Mouse (Mus musculus): Measurements from ENCODE around the gene Cacng6.
A peak's percentile ranks its signal among the peaks of the same experiment; 100 is the strongest.
"Not testable (repeated sequence)": the region's sequence is repeated elsewhere in the genome, so short reads cannot be mapped to it uniquely, and the experiment has no call there.

The Cacng6 gene

DNA sequence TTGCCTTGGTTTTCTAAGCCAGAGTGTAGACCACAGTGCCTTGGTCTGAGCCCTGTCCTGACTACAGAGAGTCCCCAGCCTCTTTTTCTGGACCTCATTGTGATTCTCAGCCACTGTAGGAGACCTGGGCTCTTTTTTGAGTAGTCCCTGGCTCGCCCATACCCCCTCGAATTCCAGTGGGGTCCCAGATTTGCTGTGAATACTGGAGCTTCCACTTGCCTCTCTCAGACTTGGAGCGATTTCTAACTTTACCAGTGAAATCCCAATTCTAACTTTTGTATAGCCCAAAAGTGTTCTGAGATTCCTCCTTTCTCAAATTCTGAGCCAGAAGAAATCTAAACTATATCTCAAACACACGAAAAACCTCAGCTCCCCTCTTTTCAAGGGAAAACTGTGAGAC is at the start of gene Cacng6:
Gene Cacng6, plus strand, starts transcription at position 301 of the 400 bp plus-strand sequence.
- no peak for DNase-seq

DNA sequence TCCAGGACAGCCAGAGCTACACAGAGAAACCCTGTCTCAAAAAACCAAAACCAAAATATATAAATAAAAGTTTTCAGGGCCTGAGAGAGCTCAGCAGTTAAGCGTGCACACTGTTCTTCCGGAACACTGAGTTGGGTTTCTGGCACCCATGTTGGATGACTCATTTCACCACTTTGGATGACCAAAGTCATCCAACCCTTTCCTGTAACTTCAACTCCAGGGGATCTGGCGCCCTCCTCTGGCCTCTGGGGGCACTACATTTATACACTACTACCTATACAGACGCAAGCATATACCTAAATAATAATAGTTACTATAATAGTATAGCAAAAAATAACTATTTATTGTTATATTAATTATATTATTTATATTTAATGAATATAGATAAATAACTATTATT is 47.2 kb upstream of the Cacng6 start:
- peak; percentile 55 to 63 for DNase-seq

DNA sequence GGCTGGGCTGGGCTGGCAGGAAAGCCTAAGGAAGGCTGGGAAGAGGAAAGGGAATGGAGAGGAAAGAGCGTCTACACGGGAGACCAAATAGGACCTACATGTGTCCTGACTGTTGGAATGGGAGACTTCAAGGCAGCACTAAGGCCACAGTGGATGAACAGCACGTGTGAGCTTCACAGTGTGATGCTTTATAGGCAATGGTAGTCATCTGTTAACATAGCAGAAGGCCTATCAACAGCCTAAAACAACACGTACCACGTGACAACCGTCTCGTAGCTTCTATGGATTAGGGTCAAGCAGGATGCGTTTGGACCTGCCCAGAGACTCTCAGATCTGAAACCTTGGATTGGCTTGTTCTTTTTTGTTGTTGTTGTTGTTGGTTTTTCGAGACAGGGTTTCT is 41.9 kb upstream of the Cacng6 start:
- DNase-seq: no peak

DNA sequence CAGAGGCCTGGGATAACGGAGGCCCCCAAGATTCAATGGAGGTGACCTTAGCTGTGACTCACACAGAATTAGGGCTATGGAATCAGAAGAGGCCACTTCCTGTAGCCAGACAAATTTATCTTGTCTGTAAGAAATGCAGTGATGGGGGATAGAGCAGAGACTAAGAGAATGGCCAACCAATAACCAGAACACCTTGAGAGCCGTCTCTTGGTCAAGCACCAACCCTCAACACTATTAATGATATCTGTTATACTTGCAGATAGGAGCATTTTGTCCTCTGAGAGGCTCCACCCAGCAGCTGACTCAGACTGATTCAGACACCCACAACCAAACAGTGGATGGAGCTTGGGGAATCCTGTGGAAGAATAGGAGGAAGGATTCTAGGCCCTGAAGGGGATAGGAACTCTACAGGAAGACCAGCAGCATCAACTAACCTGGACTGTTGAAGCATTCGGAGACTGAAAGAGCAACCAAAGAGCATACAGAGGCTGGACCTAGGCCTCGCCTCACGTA is 39.1 kb upstream of the Cacng6 start:
- DNase-seq: no peak

DNA sequence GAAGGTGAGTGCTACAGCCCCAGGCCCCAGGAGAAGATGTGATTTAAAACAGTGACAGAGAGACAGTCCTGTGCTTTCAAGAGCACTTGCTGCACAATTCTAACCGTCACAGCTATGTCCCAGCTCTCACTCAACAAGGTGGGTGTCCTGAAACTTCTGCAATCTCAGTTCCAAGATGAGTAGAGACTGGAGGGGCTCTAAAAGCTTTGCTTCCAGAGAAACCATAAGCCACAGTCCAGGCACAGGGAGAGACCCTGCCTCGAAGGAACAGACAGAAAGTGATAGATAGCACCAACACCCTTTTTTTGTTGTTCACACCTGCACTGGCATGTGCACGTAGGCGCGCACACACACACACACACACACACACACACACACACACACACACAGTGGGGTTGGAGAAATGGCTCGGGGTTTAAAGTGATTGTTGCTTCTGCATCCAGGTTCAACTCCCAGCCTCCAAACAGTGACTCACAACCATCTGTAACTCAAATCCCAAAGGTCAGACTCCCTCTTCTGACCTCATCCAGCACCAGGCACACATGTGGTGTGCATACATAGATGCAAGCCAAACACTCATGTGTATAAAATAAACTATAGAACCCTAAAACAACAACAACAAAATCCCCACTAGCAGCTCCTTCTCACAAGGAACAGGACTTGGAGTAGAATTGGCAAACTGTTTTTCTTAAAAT is 37.8 kb upstream of the Cacng6 start:
- no peak for DNase-seq

DNA sequence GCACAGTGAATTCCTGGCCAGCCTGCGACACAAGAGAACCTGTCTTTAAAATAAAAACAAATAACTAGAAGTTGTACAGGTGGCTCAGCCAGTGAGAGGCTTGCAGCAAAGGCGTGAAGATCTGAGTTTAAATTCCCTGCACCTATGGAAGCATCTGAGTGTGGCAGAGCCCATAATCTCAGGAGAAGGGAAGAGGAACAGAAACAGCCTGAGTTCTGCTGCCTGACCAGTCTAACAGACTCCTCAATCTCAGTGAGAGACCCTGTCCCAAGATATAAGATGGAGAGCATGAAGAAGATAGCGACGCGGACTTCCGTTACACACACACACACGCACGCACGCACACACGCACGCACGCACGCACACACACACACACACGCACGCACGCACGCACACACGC is 36.2 kb upstream of the Cacng6 start:
- no peak for DNase-seq

DNA sequence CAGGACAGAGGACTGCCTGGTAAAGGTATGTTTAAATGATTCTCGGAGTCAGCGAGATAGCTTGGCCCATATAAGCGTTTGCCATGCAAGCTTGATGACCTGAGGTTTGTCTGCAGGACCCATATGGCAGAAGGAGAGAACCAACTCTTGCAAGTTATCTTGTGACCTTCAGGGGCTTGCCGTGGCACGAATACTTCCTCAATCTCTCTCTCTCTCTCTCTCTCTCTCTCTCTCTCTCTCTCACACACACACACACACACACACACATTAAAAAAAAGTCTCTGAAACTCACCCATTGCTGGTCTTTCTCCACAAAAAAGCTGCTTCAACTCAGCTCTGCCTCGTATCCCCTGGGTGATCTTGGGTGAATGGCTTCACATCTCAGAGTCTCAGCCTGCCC is 35.1 kb upstream of the Cacng6 start:
- no peak for DNase-seq

DNA sequence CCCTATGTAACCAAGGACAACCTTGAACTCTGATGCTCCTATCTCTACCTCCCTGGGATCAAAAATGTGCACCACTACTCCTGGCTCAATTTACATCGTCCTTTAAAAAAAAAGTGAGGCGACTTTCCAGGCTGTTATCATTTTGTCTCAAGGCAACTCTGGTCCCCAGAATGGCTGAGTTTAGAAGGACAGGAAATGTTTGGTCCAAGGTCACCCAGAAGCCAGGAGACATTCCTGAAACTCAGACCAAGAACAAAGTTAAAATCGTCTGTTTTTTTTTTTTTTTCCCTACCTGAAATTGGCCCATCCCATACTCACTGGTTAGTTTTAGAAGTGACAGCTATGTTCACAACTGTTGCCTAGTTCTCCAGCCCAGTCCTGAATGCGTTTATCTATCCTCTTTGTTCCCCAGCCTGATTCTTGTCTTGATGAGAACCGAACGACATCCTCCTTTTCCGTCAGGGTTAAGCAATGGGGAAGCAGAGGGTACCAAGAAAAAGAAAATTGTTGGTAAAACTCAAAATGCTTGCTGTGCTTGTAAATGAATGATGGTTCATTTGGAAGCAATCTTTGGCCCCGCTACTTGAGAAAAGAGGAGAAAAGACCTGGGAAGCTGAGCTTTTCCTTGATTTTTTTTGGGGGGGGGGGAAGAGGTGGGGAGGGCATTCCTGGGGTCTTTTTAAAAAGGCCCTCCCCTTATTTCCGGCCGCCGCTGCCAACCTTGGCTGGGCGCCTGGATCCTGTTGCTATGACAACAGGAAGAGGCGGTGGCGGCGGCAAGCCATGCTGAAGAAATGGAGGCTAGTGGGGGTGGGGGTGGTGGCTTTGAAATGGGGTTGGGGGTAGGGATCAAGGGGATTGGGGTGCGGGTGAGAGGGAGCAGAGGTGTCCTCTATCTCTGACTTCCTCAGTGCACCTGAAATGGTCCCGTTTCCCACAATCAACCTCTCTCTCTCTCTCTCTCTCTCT is 34.3 kb upstream of the Cacng6 start:
- peak in 1 of 2 experiments; percentile 8 for DNase-seq

DNA sequence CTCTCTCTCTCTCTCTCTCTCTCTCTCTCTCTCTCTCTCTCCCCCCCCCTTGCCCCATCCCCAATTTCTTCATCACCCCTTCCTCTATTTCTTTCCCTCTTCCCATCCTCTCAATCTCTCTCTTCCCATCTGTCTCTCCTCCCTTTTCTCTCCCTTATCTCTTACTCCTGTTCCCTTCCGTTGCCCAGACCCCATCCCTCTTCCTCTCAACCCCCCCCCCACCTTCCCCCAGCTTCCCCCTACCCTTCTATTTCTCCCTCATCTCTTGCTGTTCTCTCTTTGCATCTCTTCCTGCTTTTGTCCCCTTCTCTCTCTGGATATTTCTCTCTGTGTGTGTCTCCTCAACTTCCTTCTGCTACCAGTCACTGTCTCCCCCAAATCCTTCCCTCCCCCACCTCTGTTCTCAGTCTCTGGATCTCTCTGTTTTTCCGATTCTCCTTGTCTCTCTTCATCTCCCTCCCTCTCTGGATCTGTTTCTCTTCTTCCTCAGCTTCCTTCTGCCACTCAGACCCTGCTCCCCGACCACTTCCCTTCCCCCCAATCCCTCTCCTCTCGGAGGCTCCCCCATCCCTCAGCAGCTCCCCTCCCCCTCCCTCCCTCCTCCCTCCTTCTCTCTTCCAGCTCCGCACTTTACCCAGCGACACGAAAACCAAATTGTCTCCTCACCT is 33.4 kb upstream of the Cacng6 start, which contains the start of gene Cacng8:
Gene Cacng8, plus strand, starts transcription at position 271 of the 668 bp plus-strand sequence.
- no peak for DNase-seq

DNA sequence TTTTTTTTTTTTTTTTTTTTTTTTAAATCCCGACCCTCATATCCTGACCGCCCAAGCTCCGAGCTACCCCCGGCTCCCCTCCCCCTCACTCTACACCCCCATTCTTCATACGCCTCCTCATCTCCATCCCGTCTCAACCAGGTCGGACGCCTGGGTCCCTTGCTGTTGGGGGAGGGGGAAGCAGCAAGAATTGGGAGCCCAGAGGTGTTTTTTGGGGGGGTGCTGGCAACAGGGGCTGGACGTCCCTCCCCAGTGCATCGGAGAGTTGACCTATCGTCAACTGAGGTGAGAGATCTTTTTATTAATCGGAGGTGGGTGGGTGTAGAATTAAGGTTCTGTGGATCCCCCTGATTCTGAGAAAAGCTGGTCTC is 32.9 kb upstream of the Cacng6 start:
- no peak for DNase-seq

DNA sequence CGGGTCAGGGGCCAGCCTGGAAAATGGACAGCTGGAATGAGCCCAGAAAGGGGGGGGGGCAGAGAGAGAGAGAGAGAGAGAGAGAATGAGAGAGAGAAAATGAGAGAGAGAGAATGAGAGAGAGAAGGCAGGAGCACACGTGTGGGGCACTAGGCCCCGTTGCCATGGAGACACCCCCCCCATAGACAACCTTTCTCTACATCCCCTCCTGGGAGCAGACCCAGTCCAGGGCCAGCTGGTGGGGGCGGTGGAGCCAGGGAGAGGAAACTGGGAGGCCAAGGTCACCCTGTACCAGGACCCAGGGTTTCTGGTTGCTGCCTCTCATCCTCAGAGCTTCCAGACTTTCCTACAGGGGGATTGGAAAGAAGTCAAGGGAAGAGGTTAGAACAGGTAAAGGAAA is 32.2 kb upstream of the Cacng6 start:
- DNase-seq: no peak

DNA sequence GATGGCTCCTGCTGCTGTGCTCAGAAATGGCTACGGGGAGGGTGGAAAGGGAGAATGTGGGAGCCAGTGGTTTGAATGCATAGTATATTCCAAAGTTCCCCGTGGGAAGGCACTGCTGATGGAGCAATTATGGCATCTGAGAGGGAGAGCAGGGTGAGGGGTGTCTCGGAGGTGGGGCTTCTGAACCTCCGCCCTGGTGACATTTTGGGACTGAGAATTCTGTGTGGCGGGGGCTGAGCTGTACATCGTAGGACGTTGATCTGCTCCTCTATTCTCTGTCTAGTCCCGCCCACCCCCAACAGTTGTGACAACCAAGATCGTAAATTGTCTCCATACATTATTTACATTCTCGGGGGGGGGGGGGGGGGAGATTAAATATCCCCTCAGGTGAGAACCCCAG is 26.6 kb upstream of the Cacng6 start:
- DNase-seq: no peak

DNA sequence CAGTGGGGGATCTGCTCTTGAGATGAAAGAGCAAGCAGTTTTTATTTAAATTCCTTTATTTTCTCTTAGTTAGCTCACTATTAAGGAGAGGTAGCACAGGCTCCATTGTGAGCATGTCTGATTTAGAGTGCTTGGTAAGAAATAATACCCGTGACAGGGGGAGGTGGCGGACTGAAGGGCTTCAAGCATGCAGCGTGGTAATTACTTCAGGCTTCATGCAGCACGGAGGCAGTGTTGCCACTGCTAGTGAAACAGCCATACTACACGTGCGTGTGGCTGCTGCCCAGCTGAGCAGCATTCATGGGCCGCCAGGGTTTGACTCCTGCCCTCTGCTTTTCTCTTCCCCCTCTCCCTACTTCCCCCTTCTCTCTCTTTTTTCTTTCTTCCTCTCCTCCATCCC is 26.2 kb upstream of the Cacng6 start:
- no peak for DNase-seq

DNA sequence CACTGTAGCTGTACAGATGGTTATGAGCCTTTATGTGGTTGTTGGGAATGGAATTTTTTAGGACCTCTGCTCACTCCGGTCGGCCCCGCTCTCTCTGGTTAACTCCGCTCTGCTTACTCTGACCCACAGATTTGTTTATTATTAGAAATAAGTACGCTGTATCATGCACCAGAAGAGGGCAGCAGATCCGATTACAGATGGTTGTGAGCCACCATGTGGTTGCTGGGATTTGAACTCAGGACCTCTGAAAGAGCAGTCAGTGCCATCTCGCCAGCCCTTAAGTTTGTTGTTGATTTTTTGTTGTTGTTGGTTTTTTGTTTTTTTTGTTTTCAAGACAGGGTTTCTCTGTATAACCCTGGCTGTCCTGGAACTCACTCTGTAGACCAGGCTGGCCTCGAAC is 25.6 kb upstream of the Cacng6 start:
- not testable (repeated sequence) for DNase-seq

DNA sequence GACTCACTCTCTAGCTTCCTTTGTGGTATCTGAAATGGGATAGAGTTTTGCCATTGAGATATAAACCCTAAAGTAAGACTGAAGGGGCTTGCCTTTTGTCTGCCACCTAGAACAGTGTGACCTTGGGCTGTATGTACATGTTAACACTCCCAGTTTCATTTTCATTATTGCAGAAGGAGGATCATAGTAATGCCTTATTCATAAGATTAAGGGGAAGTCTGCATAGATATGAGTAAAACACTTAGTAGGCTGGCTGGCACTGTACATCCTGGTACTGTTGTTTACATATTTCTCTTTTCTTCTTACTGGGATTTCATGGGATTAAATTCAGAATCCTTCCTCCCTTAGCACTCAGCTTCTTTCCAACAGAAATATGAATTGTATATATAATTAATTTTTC is 24.1 kb upstream of the Cacng6 start:
- no peak for DNase-seq

DNA sequence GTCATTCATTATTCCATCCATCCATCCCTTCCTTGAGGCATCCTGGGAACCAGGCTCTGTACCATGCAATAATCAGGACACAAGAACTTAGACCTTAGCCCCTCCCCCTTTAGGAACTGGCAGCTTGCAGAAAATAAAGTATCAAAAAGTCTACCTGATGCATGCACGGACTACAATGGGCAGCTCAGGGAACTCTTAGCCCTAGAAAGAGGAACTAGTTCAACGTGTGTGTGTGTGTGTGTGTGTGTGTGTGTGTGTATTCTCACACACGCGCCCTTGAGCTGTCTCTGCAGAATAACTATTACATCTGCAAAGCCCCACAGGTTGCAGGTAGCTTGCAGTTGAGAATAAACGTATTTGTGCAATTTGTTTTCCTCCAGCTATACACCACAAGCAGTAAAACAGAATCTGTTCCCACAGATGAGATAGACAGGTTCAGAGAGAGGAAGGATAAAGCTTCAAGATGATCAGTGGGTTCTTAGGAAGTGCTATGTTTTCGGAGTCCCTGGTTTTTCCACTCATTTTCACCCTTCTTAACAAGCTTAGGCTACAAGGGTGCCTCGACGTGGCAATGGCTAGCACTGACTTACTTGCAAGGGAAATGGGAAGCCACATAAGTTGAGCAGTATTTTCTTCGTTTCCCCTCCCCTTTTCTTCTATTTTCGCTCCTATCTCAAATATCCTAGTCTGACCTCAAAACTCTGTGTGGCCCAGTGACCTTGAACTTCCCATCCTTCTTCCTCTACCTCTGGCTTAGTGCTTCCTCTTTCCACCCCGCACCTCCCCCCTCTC is 14.1 kb upstream of the Cacng6 start:
- DNase-seq: no peak

DNA sequence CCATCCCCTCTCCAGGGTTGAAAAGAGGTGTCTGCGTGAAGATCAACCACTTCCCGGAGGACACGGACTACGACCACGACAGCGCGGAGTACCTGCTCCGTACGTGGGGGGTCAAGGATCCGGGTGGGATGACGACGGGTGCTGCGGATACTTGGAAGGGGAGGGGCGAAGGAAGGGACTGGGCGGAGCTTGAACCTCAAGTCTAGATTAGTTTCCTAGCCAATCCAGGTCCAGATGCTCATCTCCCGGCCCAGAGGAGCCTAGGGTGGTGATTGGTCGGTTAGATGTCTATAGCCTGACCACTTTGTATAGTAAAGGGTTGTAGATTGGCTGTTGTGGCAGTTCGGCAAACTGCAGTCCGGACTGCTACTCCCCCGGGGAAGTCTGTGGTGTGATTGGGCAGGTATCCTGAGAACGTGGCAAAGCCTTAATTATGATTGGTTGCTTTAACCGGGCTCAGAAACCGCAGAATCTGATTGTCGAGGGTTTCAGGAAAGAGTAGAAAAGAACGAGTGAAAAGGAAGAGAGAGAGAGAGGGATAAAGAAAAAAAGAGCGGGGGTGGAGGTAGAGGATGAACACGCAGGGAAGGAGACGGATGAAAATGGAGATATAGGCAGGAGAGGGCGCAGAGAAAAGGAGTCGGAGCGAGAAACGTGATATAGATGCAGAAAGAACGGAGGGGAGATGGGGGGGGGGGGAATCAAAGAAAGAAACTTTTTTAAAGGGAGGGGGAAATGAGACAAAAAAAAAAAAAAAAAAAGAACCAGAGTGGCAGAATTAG is 12.6 kb upstream of the Cacng6 start:
- DNase-seq: peak; percentile 6 to 10

DNA sequence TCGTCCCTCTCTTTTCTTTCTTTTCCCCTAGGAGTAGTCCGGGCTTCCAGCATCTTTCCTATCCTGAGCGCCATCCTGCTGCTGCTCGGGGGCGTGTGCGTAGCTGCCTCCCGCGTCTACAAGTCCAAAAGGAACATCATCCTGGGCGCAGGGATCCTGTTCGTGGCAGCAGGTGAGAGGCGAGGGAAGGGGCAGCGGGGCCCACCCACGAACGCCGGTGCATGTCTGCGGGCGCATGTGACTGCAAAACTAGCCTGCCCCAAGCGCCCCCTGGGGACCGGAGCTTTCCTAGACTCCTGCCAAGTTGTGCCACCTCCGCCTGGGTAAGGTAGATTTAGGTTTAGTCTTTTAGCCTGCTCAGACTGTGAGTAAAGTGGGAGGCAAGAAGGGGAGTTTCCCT is 12.0 kb upstream of the Cacng6 start:
- DNase-seq: peak in 1 of 2 experiments; percentile 5

DNA sequence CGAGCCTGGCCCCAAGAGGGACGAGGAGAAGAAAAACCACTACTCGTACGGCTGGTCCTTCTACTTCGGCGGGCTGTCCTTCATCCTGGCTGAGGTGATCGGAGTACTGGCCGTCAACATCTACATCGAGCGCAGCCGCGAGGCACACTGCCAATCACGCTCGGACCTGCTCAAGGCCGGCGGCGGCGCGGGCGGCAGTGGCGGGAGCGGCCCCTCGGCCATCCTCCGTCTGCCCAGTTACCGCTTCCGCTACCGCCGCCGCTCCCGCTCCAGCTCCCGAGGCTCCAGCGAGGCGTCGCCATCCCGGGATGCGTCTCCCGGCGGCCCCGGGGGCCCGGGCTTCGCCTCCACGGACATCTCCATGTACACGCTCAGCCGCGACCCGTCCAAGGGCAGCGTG is 9.1 kb upstream of the Cacng6 start:
- DNase-seq: peak in 1 of 2 experiments; percentile 2

DNA sequence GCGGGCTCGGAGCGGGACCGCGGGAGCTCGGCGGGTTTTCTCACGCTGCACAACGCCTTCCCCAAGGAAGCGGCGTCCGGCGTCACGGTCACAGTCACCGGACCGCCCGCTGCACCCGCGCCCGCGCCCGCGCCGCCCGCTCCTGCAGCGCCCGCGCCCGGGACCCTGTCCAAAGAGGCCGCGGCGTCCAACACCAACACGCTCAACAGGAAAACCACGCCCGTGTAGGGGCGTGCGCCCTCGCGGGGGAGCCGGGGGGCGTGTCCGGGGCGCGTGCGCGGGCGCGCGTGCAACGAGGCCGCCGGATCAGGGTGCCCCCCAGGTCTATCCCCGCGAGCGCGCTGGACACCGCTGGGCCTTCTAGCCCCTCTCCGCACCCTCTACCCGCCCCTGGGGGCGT is 8.6 kb upstream of the Cacng6 start:
- peak; percentile 11 to 33 for DNase-seq

DNA sequence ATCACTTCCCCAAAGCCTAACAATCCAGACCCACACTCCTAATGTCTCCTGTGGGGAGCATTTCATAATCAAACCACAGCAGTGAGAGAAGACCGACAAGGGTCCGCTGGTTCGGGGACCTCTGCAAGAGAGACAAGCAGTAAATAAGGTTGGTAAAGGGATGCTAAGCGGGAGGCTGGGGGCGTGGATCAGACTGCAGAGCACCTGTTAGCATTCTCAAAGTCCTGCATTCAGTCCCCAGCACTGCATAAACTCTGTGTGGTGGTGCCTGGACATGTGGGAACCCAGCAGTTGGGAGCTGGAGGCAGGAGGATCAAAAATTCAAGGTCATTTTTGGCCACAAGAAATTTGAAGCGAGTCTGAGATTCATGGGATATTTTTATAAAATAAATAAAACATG is 4.1 kb upstream of the Cacng6 start:
- DNase-seq: no peak

DNA sequence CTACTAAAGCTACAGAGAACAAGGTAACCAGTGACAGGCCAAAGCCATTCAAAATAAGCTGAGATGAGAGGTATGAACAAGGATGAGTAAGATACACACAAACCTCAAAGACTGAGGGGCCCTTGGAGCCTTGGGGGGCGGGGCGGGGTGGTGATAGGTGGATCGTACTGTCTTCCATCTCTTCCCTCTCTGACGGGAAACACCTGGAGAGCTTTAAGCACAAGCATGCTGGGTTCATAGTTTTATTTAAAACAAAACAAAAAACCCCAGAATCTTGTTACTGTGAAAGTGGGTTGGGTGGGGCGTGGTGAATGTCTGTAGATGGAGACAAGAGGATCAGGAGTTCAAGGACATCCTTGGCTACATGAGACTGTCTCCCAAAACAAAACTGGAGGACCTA is 3.5 kb upstream of the Cacng6 start:
- DNase-seq: no peak

Measured in lung, adult 18-20 months (tissue).